Mouse (Mus musculus) heart, embryonic 14.5 days (tissue): ENCODE data around the gene Pex26. TPM values are rescaled to one million over a fixed set of nuclear protein-coding genes. Genes with fewer than 3 reads are reported as not detected.

ENCODE experiments used
- ATAC-seq: fragments of 200-750 bp; cut with Nextera tagmentation; 2 replicates; pipeline ENCODE4 v1.8.0; 2017; ENCODE audit warnings: low read depth, moderate TSS enrichment; ENCODE audit not compliant: insufficient number of reproducible peaks, insufficient read depth, low FRiP score
- H3K27ac ChIP-seq, 2 experiments: fragments of 200-500 bp in 1 of 2; fragments of 300-500 bp in 1 of 2; sonication (generic) in 1 of 2; replicated peaks in 1 of 2; 2 replicates each; pipeline ENCODE4 v1.5.1; 2012 to 2014; ENCODE audit warnings: low read depth in 2 of 2, low read length in 2 of 2, control low read depth in 1 of 2, mild to moderate bottlenecking in 1 of 2, mixed read lengths in 1 of 2; ENCODE audit not compliant: control insufficient read depth in 1 of 2, insufficient read depth in 1 of 2
- H3K27me3 ChIP-seq: fragments of 300-500 bp; sonication (generic); 2 replicates; pipeline ENCODE4 v1.6.1; 2014; ENCODE audit warnings: mild to moderate bottlenecking, low read length, control low read depth; ENCODE audit not compliant: control insufficient read depth, insufficient read depth
- H3K36me3 ChIP-seq: fragments of 300-500 bp; sonication (generic); 2 replicates; pipeline ENCODE4 v1.6.1; 2014; ENCODE audit warnings: mild to moderate bottlenecking, control low read depth, low read length, mixed read lengths; ENCODE audit not compliant: control insufficient read depth, insufficient read depth
- H3K4me1 ChIP-seq, 2 experiments: fragments of 200-500 bp in 1 of 2; fragments of 300-500 bp in 1 of 2; sonication (generic) in 1 of 2; 2 replicates each; pipeline ENCODE4 v1.6.1; 2012 to 2014; ENCODE audit warnings: low read length in 2 of 2, control low read depth in 1 of 2, mixed read lengths in 1 of 2; ENCODE audit not compliant: control insufficient read depth in 2 of 2, insufficient read depth in 2 of 2
- H3K4me2 ChIP-seq: fragments of 300-500 bp; sonication (generic); 2 replicates; pipeline ENCODE4 v1.6.1; 2014; ENCODE audit warnings: mild to moderate bottlenecking, low read length
- H3K4me3 ChIP-seq, 2 experiments: fragments of 200-500 bp in 1 of 2; fragments of 300-500 bp in 1 of 2; sonication (generic) in 1 of 2; 2 replicates each; pipeline ENCODE4 v1.5.1; 2012 to 2014; ENCODE audit warnings: low read length in 2 of 2, mild to moderate bottlenecking in 2 of 2, control low read depth in 1 of 2, low read depth in 1 of 2, moderate library complexity in 1 of 2; ENCODE audit not compliant: control insufficient read depth in 1 of 2, insufficient read depth in 1 of 2
- H3K9ac ChIP-seq: fragments of 300-500 bp; sonication (generic); 2 replicates; pipeline ENCODE4 v1.6.1; 2014; ENCODE audit warnings: mild to moderate bottlenecking, low read length
- H3K9me3 ChIP-seq: fragments of 300-500 bp; sonication (generic); 2 replicates; pipeline ENCODE4 v1.6.1; 2016; ENCODE audit warnings: low read length, control low read depth; ENCODE audit not compliant: control insufficient read depth
- WGBS: fragments of 180-500 bp; shearing (Covaris S2); extraction: QIAGEN DNeasy Blood & Tissue Kit; methylation state at CpG from one replicate; pipeline ENCODE4 v1.1.7; 2014; 5-methylcytosine and 5-hydroxymethylcytosine counted together
- polyA plus RNA-seq: library from polyadenylated mRNA; unstranded; fragments of >200 nt; fragmentation: Nextera tagmentation; extraction: Ambion mirVana; gene quantifications from 2 replicates; pipeline ENCODE4 v1.2.1, GENCODE M21; 2014

Gene Pex26
- polyA plus RNA-seq, 1 experiment from 2014 or later = 5.9 TPM

GRCm38 (mm10) chr6:121151732-121152131 lies 31.7 kb upstream of the Pex26 start:
- H3K9ac ChIP-seq = 0 out of 2 replicates have a peak overlapping the region, but pooled peaks have one; percentile 2
- H3K27me3 ChIP-seq = no peaks in the 10 kb centered on the region
- 45% methylated on average over 6 of the region's 6 CpGs for WGBS
- ATAC-seq = peak; percentile 69
- H3K4me1 ChIP-seq = peaks cover 20 to 23% of the 10 kb centered on the region in 2 experiments
- H3K9me3 ChIP-seq = no peaks in the 10 kb centered on the region
- no peaks in the 10 kb centered on the region for H3K36me3 ChIP-seq
- no peak overlapping the region for H3K4me3 ChIP-seq
- H3K27ac ChIP-seq = peak overlapping the region; percentile 18 to 44; a peak in 3 of 4 replicates
- no peak overlapping the region for H3K4me2 ChIP-seq

- Histone ChIP-seq H3K9me3 (no peaks in the 10 kb centered on the region), H3K9ac (no peak overlapping the region), H3K4me1 (peaks cover 18 to 19% of the 10 kb centered on the region in 2 experiments), H3K4me2 (no peak overlapping the region), H3K36me3 (no peaks in the 10 kb centered on the region), H3K4me3 (no peak overlapping the region), H3K27ac (no peak overlapping the region), H3K27me3 (no peaks in the 10 kb centered on the region)
- WGBS = 57% methylated on average over 8 of the region's 8 CpGs
- no peak for ATAC-seq
Measured at GRCm38 (mm10) chr6:121153177-121153576, 30.3 kb upstream of the Pex26 start.

- no peak overlapping the region for H3K4me3 ChIP-seq
- 90% methylated on average over 16 of the region's 16 CpGs for WGBS
Measured at GRCm38 (mm10) chr6:121154451-121155300, 28.8 kb upstream of the Pex26 start.

GRCm38 (mm10) chr6:121156030-121156429 lies 27.4 kb upstream of the Pex26 start:
- ATAC-seq = no peak
- Histone ChIP-seq H3K27ac (no peak overlapping the region), H3K36me3 (no peaks in the 10 kb centered on the region), H3K4me1 (peaks cover 28 to 35% of the 10 kb centered on the region in 2 experiments), H3K4me2 (no peak overlapping the region), H3K9me3 (no peaks in the 10 kb centered on the region), H3K4me3 (no peak overlapping the region), H3K27me3 (no peaks in the 10 kb centered on the region), H3K9ac (no peak overlapping the region)
- WGBS = 42% methylated on average over 2 of the region's 2 CpGs

More at GRCm38 (mm10) chr6:121154451-121155300, 28.8 kb upstream of the Pex26 start:
- peaks cover 20 to 24% of the 10 kb centered on the region in 2 experiments for H3K4me1 ChIP-seq
- no peaks in the 10 kb centered on the region for H3K9me3 ChIP-seq
- no peaks in the 10 kb centered on the region for H3K36me3 ChIP-seq
- H3K9ac ChIP-seq = no peak overlapping the region
- no peaks in the 10 kb centered on the region for H3K27me3 ChIP-seq
- H3K27ac ChIP-seq = no peak overlapping the region
- no peak for ATAC-seq
- no peak overlapping the region for H3K4me2 ChIP-seq

- Histone ChIP-seq H3K27me3 (no peaks in the 10 kb centered on the region), H3K27ac (peak overlapping the region in 1 of 2 experiments; percentile 30; a peak in 1 of 4 replicates), H3K36me3 (no peaks in the 10 kb centered on the region), H3K9me3 (no peaks in the 10 kb centered on the region), H3K4me3 (no peak overlapping the region), H3K4me2 (no peak overlapping the region), H3K4me1 (peaks cover 22 to 26% of the 10 kb centered on the region in 2 experiments), H3K9ac (no peak overlapping the region)
- no peak for ATAC-seq
- WGBS = 49% methylated on average over 5 of the region's 5 CpGs
Measured at GRCm38 (mm10) chr6:121159616-121160015, 23.9 kb upstream of the Pex26 start.

- H3K9ac ChIP-seq = no peak overlapping the region
- H3K4me2 ChIP-seq = no peak overlapping the region
- peak overlapping the region in 1 of 2 experiments; percentile 30; a peak in 2 of 4 replicates for H3K27ac ChIP-seq
- WGBS = 21% methylated on average over 6 of the region's 6 CpGs
- H3K4me3 ChIP-seq = no peak overlapping the region
- H3K27me3 ChIP-seq = no peaks in the 10 kb centered on the region
- H3K4me1 ChIP-seq = peaks cover 22 to 26% of the 10 kb centered on the region in 2 experiments
- no peaks in the 10 kb centered on the region for H3K36me3 ChIP-seq
- no peaks in the 10 kb centered on the region for H3K9me3 ChIP-seq
- ATAC-seq = no peak
Measured at GRCm38 (mm10) chr6:121160126-121160525, 23.3 kb upstream of the Pex26 start.

- Histone ChIP-seq H3K27ac (no peak overlapping the region), H3K9me3 (no peaks in the 10 kb centered on the region), H3K36me3 (no peaks in the 10 kb centered on the region), H3K27me3 (no peaks in the 10 kb centered on the region), H3K4me3 (no peak overlapping the region), H3K4me2 (no peak overlapping the region), H3K9ac (no peak overlapping the region), H3K4me1 (peaks cover 15 to 22% of the 10 kb centered on the region in 2 experiments)
- WGBS = 89% methylated on average over 12 of the region's 12 CpGs
- ATAC-seq = no peak
Measured at GRCm38 (mm10) chr6:121162616-121163015, 20.9 kb upstream of the Pex26 start.
